Mouse (Mus musculus) stomach, embryonic 16.5 days (tissue): ENCODE data around the gene Abhd6. TPM values are rescaled to one million over a fixed set of nuclear protein-coding genes. Genes with fewer than 3 reads are reported as not detected.

Source experiments
- ATAC-seq: fragments of 200-750 bp; cut with Nextera tagmentation; 2 replicates; pipeline ENCODE4 v1.8.0; 2017; ENCODE audit warnings: moderate number of reproducible peaks, moderate TSS enrichment; ENCODE audit not compliant: insufficient read depth, low FRiP score
- H3K27ac ChIP-seq: fragments of 300-500 bp; sonication (generic); 2 replicates; pipeline ENCODE4 v1.5.1; 2014; ENCODE audit warnings: low read length
- H3K27me3 ChIP-seq: fragments of 300-500 bp; sonication (generic); 2 replicates; pipeline ENCODE4 v1.6.1; 2014; ENCODE audit warnings: low read length, control low read depth, mixed read lengths; ENCODE audit not compliant: control insufficient read depth, insufficient read depth
- H3K36me3 ChIP-seq: fragments of 300-500 bp; sonication (generic); 2 replicates; pipeline ENCODE4 v1.6.1; 2014; ENCODE audit warnings: low read length; ENCODE audit not compliant: control insufficient read depth, insufficient read depth
- H3K4me1 ChIP-seq: fragments of 300-500 bp; sonication (generic); 2 replicates; pipeline ENCODE4 v1.6.1; 2014; ENCODE audit warnings: low read length, control low read depth, mixed read lengths; ENCODE audit not compliant: control insufficient read depth, insufficient read depth
- H3K4me2 ChIP-seq: fragments of 300-500 bp; sonication (generic); 2 replicates; pipeline ENCODE4 v1.6.1; 2014; ENCODE audit warnings: low read depth, low read length, mixed read lengths
- H3K4me3 ChIP-seq: fragments of 300-500 bp; sonication (generic); replicated peaks from 2 replicates; pipeline ENCODE4 v1.5.1; 2014; ENCODE audit warnings: mild to moderate bottlenecking, low read length
- H3K9ac ChIP-seq: fragments of 300-500 bp; sonication (generic); 2 replicates; pipeline ENCODE4 v1.6.1; 2014; ENCODE audit warnings: low read length
- H3K9me3 ChIP-seq: fragments of 300-500 bp; sonication (generic); replicated peaks from 2 replicates; pipeline ENCODE4 v1.6.1; 2016; ENCODE audit warnings: low read length, control low read depth; ENCODE audit not compliant: control insufficient read depth
- WGBS: fragments of 180-500 bp; shearing (Covaris S2); extraction: QIAGEN DNeasy Blood & Tissue Kit; methylation state at CpG from one replicate; pipeline ENCODE4 v1.1.7; 2014; 5-methylcytosine and 5-hydroxymethylcytosine counted together
- polyA plus RNA-seq: library from polyadenylated mRNA; unstranded; fragments of >200 nt; fragmentation: Nextera tagmentation; extraction: Ambion mirVana; gene quantifications from 2 replicates; pipeline ENCODE4 v1.2.1, GENCODE M21; 2015

The Abhd6 gene
- polyA plus RNA-seq, 1 experiment from 2014 or later, result 28.3 TPM

- 53% methylated on average over 10 of the region's 10 CpGs for WGBS
- ATAC-seq, result no peak
- H3K27ac ChIP-seq, result no peak overlapping the region
Measured at GRCm38 (mm10) chr14:7971889-7972493, 30.7 kb upstream of the Abhd6 start.

GRCm38 (mm10) chr14:7974643-7975042, 28.1 kb upstream of the Abhd6 start:
- no peaks in the 10 kb centered on the region for H3K9me3 ChIP-seq
- H3K27ac ChIP-seq, result no peak overlapping the region
- ATAC-seq, result no peak
- 88% methylated on average over 1 of the region's 1 CpGs for WGBS
- H3K27me3 ChIP-seq, result no peaks in the 10 kb centered on the region
- H3K4me2 ChIP-seq, result no peak overlapping the region
- no peak overlapping the region for H3K9ac ChIP-seq
- no peak overlapping the region for H3K4me3 ChIP-seq
- H3K36me3 ChIP-seq, result no peaks in the 10 kb centered on the region
- no peaks in the 10 kb centered on the region for H3K4me1 ChIP-seq

More at GRCm38 (mm10) chr14:7971889-7972493, 30.7 kb upstream of the Abhd6 start:
- H3K4me2 ChIP-seq, result no peak overlapping the region
- no peaks in the 10 kb centered on the region for H3K27me3 ChIP-seq
- H3K4me3 ChIP-seq, result no peak overlapping the region
- no peak overlapping the region for H3K9ac ChIP-seq
- H3K36me3 ChIP-seq, result no peaks in the 10 kb centered on the region
- no peaks in the 10 kb centered on the region for H3K4me1 ChIP-seq
- H3K9me3 ChIP-seq, result no peaks in the 10 kb centered on the region

- Histone ChIP-seq H3K27me3 (no peaks in the 10 kb centered on the region), H3K4me2 (no peak overlapping the region), H3K9ac (no peak overlapping the region), H3K4me1 (no peaks in the 10 kb centered on the region), H3K27ac (no peak overlapping the region), H3K4me3 (no peak overlapping the region), H3K9me3 (no peaks in the 10 kb centered on the region), H3K36me3 (no peaks in the 10 kb centered on the region)
- WGBS, result 80% methylated on average over 6 of the region's 6 CpGs
- no peak for ATAC-seq
Measured at GRCm38 (mm10) chr14:7975177-7975576, 27.5 kb upstream of the Abhd6 start.

- WGBS, result 91% methylated on average over 1 of the region's 1 CpGs
- Histone ChIP-seq H3K9me3 (no peaks in the 10 kb centered on the region), H3K9ac (no peak overlapping the region), H3K36me3 (no peaks in the 10 kb centered on the region), H3K27ac (no peak overlapping the region), H3K4me1 (no peaks in the 10 kb centered on the region), H3K4me3 (no peak overlapping the region), H3K27me3 (no peaks in the 10 kb centered on the region), H3K4me2 (no peak overlapping the region)
- no peak for ATAC-seq
Measured at GRCm38 (mm10) chr14:7977471-7977870, 25.2 kb upstream of the Abhd6 start.

- 67% methylated on average over 1 of the region's 1 CpGs for WGBS
- H3K36me3 ChIP-seq, result no peaks in the 10 kb centered on the region
Measured at GRCm38 (mm10) chr14:7978183-7978582, 24.5 kb upstream of the Abhd6 start.

GRCm38 (mm10) chr14:7981226-7981625, 21.5 kb upstream of the Abhd6 start:
- ATAC-seq, result no peak
- Histone ChIP-seq H3K4me2 (no peak overlapping the region), H3K4me1 (no peaks in the 10 kb centered on the region), H3K27ac (no peak overlapping the region), H3K9ac (no peak overlapping the region), H3K27me3 (no peaks in the 10 kb centered on the region), H3K36me3 (no peaks in the 10 kb centered on the region), H3K4me3 (no peak overlapping the region), H3K9me3 (no peaks in the 10 kb centered on the region)
- WGBS, result 92% methylated on average over 1 of the region's 1 CpGs

More at GRCm38 (mm10) chr14:7978183-7978582, 24.5 kb upstream of the Abhd6 start:
- H3K4me3 ChIP-seq, result no peak overlapping the region
- no peak for ATAC-seq
- H3K27me3 ChIP-seq, result no peaks in the 10 kb centered on the region
- H3K4me1 ChIP-seq, result no peaks in the 10 kb centered on the region
- H3K27ac ChIP-seq, result no peak overlapping the region
- H3K4me2 ChIP-seq, result no peak overlapping the region
- no peak overlapping the region for H3K9ac ChIP-seq
- no peaks in the 10 kb centered on the region for H3K9me3 ChIP-seq

GRCm38 (mm10) chr14:7986913-7987312, 15.8 kb upstream of the Abhd6 start:
- WGBS, result 90% methylated on average over 6 of the region's 6 CpGs
- no peak overlapping the region for H3K27ac ChIP-seq
- H3K4me2 ChIP-seq, result no peak overlapping the region
- H3K4me3 ChIP-seq, result no peak overlapping the region
- H3K9ac ChIP-seq, result no peak overlapping the region
- H3K27me3 ChIP-seq, result no peaks in the 10 kb centered on the region
- no peaks in the 10 kb centered on the region for H3K36me3 ChIP-seq
- H3K9me3 ChIP-seq, result no peaks in the 10 kb centered on the region
- ATAC-seq, result no peak
- H3K4me1 ChIP-seq, result no peaks in the 10 kb centered on the region

GRCm38 (mm10) chr14:7989371-7989770, 13.3 kb upstream of the Abhd6 start:
- H3K9me3 ChIP-seq, result no peaks in the 10 kb centered on the region
- no peak overlapping the region for H3K27ac ChIP-seq
- H3K4me2 ChIP-seq, result no peak overlapping the region
- H3K9ac ChIP-seq, result no peak overlapping the region
- no peaks in the 10 kb centered on the region for H3K4me1 ChIP-seq
- ATAC-seq, result no peak
- H3K36me3 ChIP-seq, result no peaks in the 10 kb centered on the region
- WGBS, result 64% methylated on average over 1 of the region's 1 CpGs
- H3K4me3 ChIP-seq, result no peak overlapping the region
- no peaks in the 10 kb centered on the region for H3K27me3 ChIP-seq

- Histone ChIP-seq H3K9ac (no peak overlapping the region), H3K4me1 (no peaks in the 10 kb centered on the region), H3K36me3 (no peaks in the 10 kb centered on the region), H3K27ac (no peak overlapping the region), H3K4me2 (no peak overlapping the region), H3K9me3 (no peaks in the 10 kb centered on the region), H3K27me3 (no peaks in the 10 kb centered on the region), H3K4me3 (no peak overlapping the region)
- no peak for ATAC-seq
- 58% methylated on average over 3 of the region's 3 CpGs for WGBS
Measured at GRCm38 (mm10) chr14:7989961-7990360, 12.7 kb upstream of the Abhd6 start.
